Mouse (Mus musculus): ENCODE results near the gene Adh7.

Gene Adh7

GRCm38 (mm10) chr3:138255780-138256550 lies 38.4 kb downstream of the Adh7 start:
- DNase-seq = no peak

GRCm38 (mm10) chr3:138260721-138261669 lies 43.4 kb downstream of the Adh7 start, which contains the start of gene Adh1:
Gene Adh1 (plus strand): TSS chr3:138260991.
- DNase-seq = no peak

- DNase-seq = no peak
Measured at GRCm38 (mm10) chr3:138262568-138262967, 45.0 kb downstream of the Adh7 start.

GRCm38 (mm10) chr3:138263154-138263930 lies 45.8 kb downstream of the Adh7 start:
- DNase-seq = no peak

- no peak for DNase-seq
Measured at GRCm38 (mm10) chr3:138264648-138265047, 47.1 kb downstream of the Adh7 start.

- DNase-seq = no peak
Measured at GRCm38 (mm10) chr3:138270507-138270906, 52.9 kb downstream of the Adh7 start.

GRCm38 (mm10) chr3:138271297-138271696 lies 53.7 kb downstream of the Adh7 start:
- DNase-seq = no peak

GRCm38 (mm10) chr3:138273080-138273479 lies 55.5 kb downstream of the Adh7 start:
- no peak for DNase-seq

- no peak for DNase-seq
Measured at GRCm38 (mm10) chr3:138275100-138275499, 57.5 kb downstream of the Adh7 start.

- no peak for DNase-seq
Measured at GRCm38 (mm10) chr3:138282556-138282955, 65.0 kb downstream of the Adh7 start.
